Mouse (Mus musculus): ENCODE measurements around the gene Proz.
A peak's percentile ranks its signal among the peaks of the same experiment; 100 is the strongest.
"Not testable (repeated sequence)": the region's sequence is repeated elsewhere in the genome, so short reads cannot be mapped to it uniquely, and the experiment has no call there.

Proz gene

GRCm38 (mm10) chr8:13060441-13061150, at the start of gene Proz:
TSS of gene Proz (plus strand) at chr8:13060914.
- DNase-seq (ENCODE audit: low spot score in 2 of 2), result no peak

- DNase-seq (ENCODE audit: low spot score in 2 of 2), result no peak
Observed at GRCm38 (mm10) chr8:13019560-13019959, 41.2 kb upstream of the Proz start.

GRCm38 (mm10) chr8:13021830-13022229, 38.9 kb upstream of the Proz start:
- no peak for DNase-seq (ENCODE audit: low spot score in 2 of 2)

GRCm38 (mm10) chr8:13025487-13026224, 35.1 kb upstream of the Proz start, which contains the start of gene F7:
TSS of gene F7 (plus strand) at chr8:13026034.
- no peak for DNase-seq (ENCODE audit: low spot score in 2 of 2)

GRCm38 (mm10) chr8:13027615-13028014, 33.1 kb upstream of the Proz start:
- DNase-seq (ENCODE audit: low spot score in 2 of 2), result no peak

- peak; percentile 35 to 43 for DNase-seq (ENCODE audit: low spot score in 2 of 2)
Observed at GRCm38 (mm10) chr8:13028482-13028881, 32.2 kb upstream of the Proz start.

- DNase-seq (ENCODE audit: low spot score in 2 of 2), result no peak
Observed at GRCm38 (mm10) chr8:13036346-13036812, 24.3 kb upstream of the Proz start.

- DNase-seq (ENCODE audit: low spot score in 2 of 2), result no peak
Observed at GRCm38 (mm10) chr8:13037015-13037414, 23.7 kb upstream of the Proz start, which contains the start of gene F10. TSS of gene F10 (plus strand) at chr8:13037308.

- DNase-seq (ENCODE audit: low spot score in 2 of 2), result no peak
Observed at GRCm38 (mm10) chr8:13037569-13037968, 23.1 kb upstream of the Proz start.

GRCm38 (mm10) chr8:13039054-13039453, 21.7 kb upstream of the Proz start:
- DNase-seq (ENCODE audit: low spot score in 2 of 2), result no peak

GRCm38 (mm10) chr8:13041459-13041858, 19.3 kb upstream of the Proz start:
- DNase-seq (ENCODE audit: low spot score in 2 of 2), result no peak

- DNase-seq (ENCODE audit: low spot score in 2 of 2), result no peak
Observed at GRCm38 (mm10) chr8:13047652-13048051, 13.1 kb upstream of the Proz start.

GRCm38 (mm10) chr8:13050550-13050949, 10.2 kb upstream of the Proz start:
- DNase-seq (ENCODE audit: low spot score in 2 of 2), result no peak

- no peak for DNase-seq (ENCODE audit: low spot score in 2 of 2)
Observed at GRCm38 (mm10) chr8:13057351-13057750, 3.4 kb upstream of the Proz start.

GRCm38 (mm10) chr8:13063112-13063511, 2.4 kb downstream of the Proz start:
- DNase-seq (ENCODE audit: low spot score in 2 of 2), result no peak

GRCm38 (mm10) chr8:13073255-13073654, 12.5 kb downstream of the Proz start:
- DNase-seq (ENCODE audit: low spot score in 2 of 2), result no peak

- DNase-seq (ENCODE audit: low spot score in 2 of 2), result no peak
Observed at GRCm38 (mm10) chr8:13075044-13075443, 14.3 kb downstream of the Proz start.

- not testable (repeated sequence) for DNase-seq (ENCODE audit: low spot score in 2 of 2)
Observed at GRCm38 (mm10) chr8:13075579-13075978, 14.9 kb downstream of the Proz start.

- no peak for DNase-seq (ENCODE audit: low spot score in 2 of 2)
Observed at GRCm38 (mm10) chr8:13077542-13077941, 16.8 kb downstream of the Proz start.

GRCm38 (mm10) chr8:13104691-13105086, 44.0 kb downstream of the Proz start:
- peak; percentile 83 to 88 for DNase-seq (ENCODE audit: low spot score in 2 of 2)

- peak; percentile 94 for DNase-seq (ENCODE audit: low spot score in 2 of 2)
Observed at GRCm38 (mm10) chr8:13105087-13105881, 44.6 kb downstream of the Proz start, which contains the start of the genes Pcid2 and Cul4a. TSS of gene Pcid2 (minus strand) at chr8:13105459. TSS of gene Cul4a (plus strand) at chr8:13105621.
